ENCODE assay signal across 25 mouse cellular contexts in genomic region chr4:95663596-95663995, GRCm38 (mm10).
A peak's percentile ranks its signal among the peaks of the same experiment; 100 is the strongest.
DNase-seq lines count a peak whose midpoint lies in the region; ATAC-seq and TF ChIP-seq lines count a peak whose summit lies in the region.
"Had no signal": no experiment of that assay in that cellular context is flagged by ENCODE, and none has a peak within 500 bp of the region (broad histone marks: within the 10 kb centered on the region; RNA-seq: fewer than 3 reads in every experiment).

No protein-coding gene starts in this region.

- no peak for DNase-seq in gastrocnemius, adult 2 months
- DNase-seq in gastrocnemius, postnatal 14 days: no peak
- DNase-seq in 416B (ENCODE audit: low read depth) (peak; percentile 34), Patski (ENCODE audit: low read depth, low spot score) (peak; percentile 19)
- DNase-seq in thymus, postnatal 36 days: no peak
- DNase-seq in adrenal gland, adult 2 months: no peak
- DNase-seq in stomach, postnatal 0 days (ENCODE audit: low spot score): no peak
- DNase-seq: adrenal gland, postnatal 10 days; adrenal gland, postnatal 36 days; cerebellum, adult 9-11 months; cerebellum, postnatal 25 days; forebrain, postnatal 0 days; gastrocnemius, postnatal 10 days; heart, adult 11 months; kidney, adult 18-20 months had no signal

- TF ChIP-seq CTCF in gastrocnemius, adult 2 months (IDR thresholded peaks at IDR 0.05): no peak
- TF ChIP-seq CTCF in Patski (IDR thresholded peaks at IDR 0.05): no peak
- TF ChIP-seq CTCF in stomach, postnatal 0 days (IDR thresholded peaks at IDR 0.05; ENCODE audit: low read depth): no peak

- peak; percentile 76 for ATAC-seq in Patski
- no peak for ATAC-seq in stomach, postnatal 0 days (ENCODE audit: low FRiP score, low TSS enrichment)
- ATAC-seq: activated CD4-positive, CD25-positive, alpha-beta regulatory T cell, adult 4 months; hindbrain, postnatal 0 days; inflammation-experienced regulatory T-cells, adult 6 months; intestine, embryonic 16.5 days had no signal

- H3K9me3 ChIP-seq in stomach, postnatal 0 days (ENCODE audit: control insufficient read depth, low read length): no peaks in the 10 kb centered on the region
- H3K9me3 ChIP-seq: embryonic facial prominence, embryonic 13.5 days; G1E; hindbrain, embryonic 10.5 days; hindbrain, embryonic 13.5 days had no signal

- no peaks in the 10 kb centered on the region for H3K4me1 ChIP-seq in stomach, postnatal 0 days (replicated peaks; ENCODE audit: control insufficient read depth, insufficient read depth)
- H3K4me1 ChIP-seq: hindbrain, embryonic 13.5 days had no signal

- in situ Hi-C loops in Patski (cut with MboI; ENCODE audit: low pct_unique_long_range_greater_than_20kb): no loop called here

- H3K27ac ChIP-seq in gastrocnemius, adult 2 months: peak overlapping the region; percentile 48; the same call in 1 of the 2 replicates
- H3K27ac ChIP-seq in stomach, postnatal 0 days (replicated peaks): no peak overlapping the region
- H3K27ac ChIP-seq: embryonic facial prominence, embryonic 13.5 days; hindbrain, embryonic 10.5 days; hindbrain, embryonic 13.5 days; hindbrain, postnatal 0 days had no signal

- no peak overlapping the region for H3K4me3 ChIP-seq in gastrocnemius, adult 2 months
- H3K4me3 ChIP-seq in stomach, postnatal 0 days (ENCODE audit: low read depth, low read length): no peak overlapping the region
- H3K4me3 ChIP-seq: embryonic facial prominence, embryonic 13.5 days; hindbrain, embryonic 10.5 days; hindbrain, embryonic 13.5 days had no signal

- POLR2A ChIA-PET in Patski (lab: Charles Lee): no interaction called here

- intact Hi-C loops in gastrocnemius, adult 2 months (cut with DNase I): no loop called here
- intact Hi-C loops in gastrocnemius, postnatal 14 days (cut with DNase I; ENCODE audit: low total_unique reads): no loop called here

- CTCF ChIA-PET in Patski (lab: Charles Lee): no interaction called here

- WGBS in stomach, postnatal 0 days: 81% methylated on average over 4 of the region's 4 CpGs

- no peaks in the 10 kb centered on the region for H3K36me3 ChIP-seq in stomach, postnatal 0 days (ENCODE audit: control insufficient read depth, insufficient read depth, low read length)
- H3K36me3 ChIP-seq: embryonic facial prominence, embryonic 13.5 days; G1E; hindbrain, embryonic 10.5 days; hindbrain, embryonic 13.5 days had no signal

- no peak overlapping the region for H3K9ac ChIP-seq in stomach, postnatal 0 days (ENCODE audit: low read length)
- H3K9ac ChIP-seq: embryonic facial prominence, embryonic 13.5 days; forebrain, postnatal 0 days; hindbrain, embryonic 13.5 days had no signal

- no peak overlapping the region for H3K4me2 ChIP-seq in stomach, postnatal 0 days (replicated peaks; ENCODE audit: low read depth)
- H3K4me2 ChIP-seq: embryonic facial prominence, embryonic 13.5 days; heart, embryonic 11.5 days; hindbrain, embryonic 13.5 days had no signal

- no peak for TF ChIP-seq EP300 in stomach, postnatal 0 days (optimal IDR thresholded peaks at IDR 0.05)

- no peaks in the 10 kb centered on the region for H3K27me3 ChIP-seq in Patski
- no peaks in the 10 kb centered on the region for H3K27me3 ChIP-seq in stomach, postnatal 0 days (ENCODE audit: control insufficient read depth, insufficient read depth, low read length)
- H3K27me3 ChIP-seq: CH12.LX; embryonic facial prominence, embryonic 13.5 days; hindbrain, embryonic 13.5 days had no signal

Comparison
In these comparisons a context has a peak if more than half of its experiments do, and no peak if none do; other contexts are left out.
1. DNase-seq: peak in 416B (single experiment) and Patski (single experiment); none in gastrocnemius, adult 2 months (single experiment), gastrocnemius, postnatal 14 days (single experiment), thymus, postnatal 36 days (0 of 2), adrenal gland, adult 2 months (single experiment) and stomach, postnatal 0 days (single experiment).